Mouse (Mus musculus) thymus, postnatal 10 days (tissue): ENCODE measurements around the gene Rps16.

Experiments
- DNase-seq, 2 experiments: peaks; one replicate each; pipeline ENCODE4 v3.0.0; 2021; ENCODE audit warnings: low spot score in 2 of 2

The Rps16 gene

DNA sequence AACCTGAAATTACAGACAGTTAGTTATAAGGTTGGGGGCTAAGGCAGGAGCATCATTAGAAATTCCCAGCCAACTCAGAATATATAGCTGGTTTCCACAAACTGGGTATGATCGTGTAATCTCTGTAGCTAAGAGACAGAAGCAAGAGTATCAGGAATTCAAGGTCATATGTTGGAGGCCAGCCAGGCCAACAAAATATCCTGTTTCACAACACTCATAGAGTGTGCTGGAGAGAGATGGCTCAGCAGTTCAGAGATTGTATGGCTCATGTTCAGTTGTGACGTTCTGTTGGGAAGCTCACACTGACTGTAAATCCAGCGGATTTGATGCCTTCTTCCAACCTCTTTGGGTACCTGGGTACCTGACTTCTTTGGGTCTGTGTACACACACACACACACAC, 2.7 kb upstream of the Rps16 start:
- no peak for DNase-seq

DNA sequence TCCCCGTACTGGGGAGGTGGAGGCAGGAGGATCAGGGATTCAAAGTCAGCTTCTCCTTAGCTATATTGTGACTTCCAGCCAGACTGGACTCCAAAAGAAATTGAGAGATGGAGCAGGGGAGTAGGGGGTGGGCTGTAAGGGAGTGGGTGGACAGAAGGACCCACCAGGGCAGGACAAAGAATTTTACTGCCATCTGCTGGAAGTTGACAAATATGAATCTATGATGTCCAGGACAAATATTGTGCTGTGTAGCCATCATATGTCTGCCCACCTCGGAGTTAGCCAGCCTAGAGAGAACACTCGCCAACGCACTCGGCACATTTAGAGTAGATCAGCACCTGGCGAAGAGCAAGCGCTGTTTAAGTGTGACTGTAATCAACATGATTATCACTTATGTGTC, 1.9 kb upstream of the Rps16 start:
- no peak for DNase-seq

DNA sequence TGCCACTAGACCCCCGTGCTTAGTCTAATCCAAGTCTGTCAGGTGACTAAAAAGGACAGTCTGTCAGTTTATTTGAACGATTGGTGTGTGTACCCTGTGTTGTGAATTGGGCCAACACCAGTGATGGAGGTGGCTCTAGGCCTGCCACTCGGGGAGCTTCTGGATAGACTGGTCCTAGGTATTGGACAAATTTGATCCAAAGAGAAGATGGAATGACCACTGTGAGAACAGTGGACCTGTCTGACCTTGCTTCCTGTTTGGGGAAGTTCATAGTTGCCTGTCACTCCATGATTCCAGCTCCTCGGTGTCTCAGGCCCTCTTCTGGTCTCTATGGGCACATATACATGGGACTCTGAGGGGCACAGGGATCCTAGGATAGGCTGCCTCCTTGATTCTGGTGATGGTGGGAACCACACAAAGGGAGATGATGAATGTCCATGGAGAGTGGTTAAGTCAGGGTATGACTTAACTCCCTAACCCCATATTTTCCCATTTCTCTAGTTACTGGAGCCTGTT, 1.3 kb downstream of the Rps16 start:
- DNase-seq, result no peak

DNA sequence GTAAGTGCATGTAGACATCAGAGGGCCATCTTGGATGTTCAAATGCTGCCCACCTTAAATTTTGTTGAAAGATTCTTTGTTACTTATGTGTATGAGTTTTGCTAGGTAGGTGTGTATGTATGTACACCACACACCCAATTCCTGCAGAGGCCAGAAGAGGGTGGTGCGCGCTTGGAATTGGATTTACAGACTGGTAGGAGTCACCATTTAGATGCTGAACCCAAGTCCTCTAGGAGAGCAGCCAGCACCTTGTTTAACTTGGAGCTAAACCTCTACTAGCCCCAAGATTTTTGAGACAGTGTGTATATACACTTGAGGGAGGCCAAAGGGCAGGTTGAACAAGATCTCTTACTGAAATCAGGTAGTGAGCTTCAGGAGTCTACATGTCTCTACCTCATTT, 2.8 kb downstream of the Rps16 start:
- no peak for DNase-seq

DNA sequence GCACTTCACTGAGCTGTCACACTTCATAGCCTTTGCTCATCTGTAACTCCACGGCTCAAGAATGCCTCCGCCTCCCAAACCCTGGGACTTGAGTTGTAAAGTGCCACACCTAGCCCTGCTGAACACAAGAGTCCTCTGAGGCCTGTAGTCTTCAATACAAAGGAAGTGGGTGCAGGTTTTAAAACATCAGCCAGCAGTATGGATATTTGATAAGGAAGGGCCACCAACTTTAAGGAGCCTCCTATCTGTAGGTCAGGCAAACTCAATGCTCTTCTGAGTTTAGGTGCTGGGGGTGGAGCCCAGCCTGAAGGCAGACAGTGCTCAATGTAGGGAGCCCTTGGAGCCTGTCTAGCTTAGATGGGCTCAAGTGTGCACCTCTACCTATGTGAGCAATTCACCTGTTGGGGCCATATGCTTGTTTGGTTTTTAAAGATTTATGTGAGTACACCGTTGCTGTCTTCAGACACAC, 3.7 kb downstream of the Rps16 start:
- DNase-seq, result no peak

DNA sequence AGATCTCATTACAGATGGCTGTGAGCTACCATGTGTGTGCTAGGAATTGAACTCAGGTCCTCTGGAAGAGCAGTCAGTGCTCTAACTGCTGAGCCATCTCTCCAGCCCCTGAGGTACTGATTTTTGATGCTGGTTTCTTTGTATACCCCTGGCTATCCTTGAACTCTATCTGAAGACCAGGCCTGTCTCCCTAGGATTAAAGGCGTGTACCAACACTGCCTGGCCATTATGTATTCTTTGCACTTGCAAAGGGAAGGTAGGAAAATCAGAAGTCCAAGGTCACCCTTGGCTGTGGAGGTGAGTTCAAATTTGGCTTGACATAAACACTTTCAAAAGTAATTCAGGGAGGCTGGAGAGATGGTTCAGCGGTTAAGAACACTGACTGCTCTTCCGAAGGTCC, 4.1 kb downstream of the Rps16 start:
- no peak for DNase-seq

DNA sequence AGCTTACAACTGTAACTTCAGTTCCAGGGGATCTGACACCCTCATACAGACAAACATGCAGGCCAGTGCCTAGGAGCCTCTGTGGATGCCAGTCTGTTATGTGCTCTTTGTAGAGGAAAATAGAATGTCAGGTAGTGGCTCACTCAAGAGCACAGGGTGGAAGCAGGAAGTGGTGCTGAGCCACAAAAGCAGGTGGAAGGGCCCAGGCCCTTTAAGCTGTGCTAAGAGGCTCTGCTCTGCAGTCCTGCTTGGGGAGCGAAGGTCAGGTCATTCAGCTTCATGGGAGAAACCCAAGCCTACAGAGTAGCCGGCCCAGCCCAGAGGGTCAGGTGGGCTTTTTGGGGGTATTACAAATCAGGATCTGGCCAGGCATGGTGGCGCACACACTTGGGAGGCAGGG, 4.8 kb downstream of the Rps16 start:
- peak; percentile 49 to 58 for DNase-seq

GRCm38 (mm10) chr7:28356981-28357380, 6.5 kb downstream of the Rps16 start:
- DNase-seq, result no peak

- no peak for DNase-seq
Measured at GRCm38 (mm10) chr7:28357984-28358383, 7.5 kb downstream of the Rps16 start.

DNA sequence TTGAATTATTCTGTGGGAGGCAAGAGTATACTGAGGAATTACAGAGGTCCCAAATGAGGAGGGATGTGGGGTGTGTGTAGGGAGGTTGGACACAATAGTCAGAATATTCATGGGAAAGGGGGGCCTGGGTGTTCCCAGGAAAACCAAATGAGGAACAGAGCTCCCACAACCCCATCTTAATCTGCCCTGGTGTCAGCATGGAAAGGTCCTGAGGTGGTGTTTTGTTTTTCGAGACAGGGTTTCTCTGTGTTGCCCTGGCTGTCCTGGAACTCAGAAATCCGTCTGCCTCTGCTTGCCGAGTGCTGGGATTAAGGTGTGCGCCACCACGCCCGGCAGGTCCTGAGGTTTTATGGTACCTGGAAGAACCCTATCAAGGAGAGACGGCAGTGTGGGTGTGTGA, 8.0 kb downstream of the Rps16 start:
- DNase-seq, result no peak

DNA sequence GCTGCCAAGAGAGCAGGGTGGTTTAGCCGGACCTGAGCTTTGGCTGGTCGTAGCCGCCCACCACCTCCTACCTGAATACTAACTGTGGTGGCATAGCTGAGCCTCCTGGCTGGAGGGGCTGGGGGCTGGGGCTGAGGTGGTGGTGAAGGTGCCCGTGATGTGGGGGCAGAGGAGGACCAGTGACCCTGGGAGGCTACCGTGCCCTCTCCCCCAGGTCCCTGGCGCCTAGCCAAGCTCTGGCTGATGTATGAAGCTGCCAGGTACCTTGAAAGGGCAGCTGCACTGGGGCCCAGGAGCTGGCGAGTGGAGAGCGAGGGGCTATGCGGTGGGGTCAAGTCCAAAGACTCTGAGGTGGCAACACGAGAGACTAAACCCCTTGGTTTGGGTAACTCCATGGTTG, 9.4 kb downstream of the Rps16 start:
- no peak for DNase-seq

DNA sequence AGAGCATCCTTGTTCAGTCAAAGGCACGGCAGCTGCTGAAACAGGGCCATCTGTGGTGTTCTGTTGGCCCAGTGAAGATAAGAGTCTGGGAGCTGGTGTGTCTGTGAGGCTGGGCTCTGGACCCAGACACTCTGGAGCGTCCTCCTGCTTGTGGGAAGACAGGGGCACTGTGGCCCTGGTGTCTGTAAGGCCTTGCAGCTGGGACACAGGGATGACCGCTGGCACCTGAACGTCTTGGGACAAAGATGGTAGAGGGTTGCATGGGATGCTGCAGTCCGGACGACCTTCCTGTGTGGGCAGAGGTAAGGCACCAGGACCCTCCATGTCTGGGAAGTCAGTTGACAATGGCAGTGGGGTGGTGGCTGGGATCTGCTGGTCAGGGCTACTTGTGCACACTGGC, 9.8 kb downstream of the Rps16 start:
- no peak for DNase-seq

GRCm38 (mm10) chr7:28361647-28362341, 11.3 kb downstream of the Rps16 start:
- no peak for DNase-seq

DNA sequence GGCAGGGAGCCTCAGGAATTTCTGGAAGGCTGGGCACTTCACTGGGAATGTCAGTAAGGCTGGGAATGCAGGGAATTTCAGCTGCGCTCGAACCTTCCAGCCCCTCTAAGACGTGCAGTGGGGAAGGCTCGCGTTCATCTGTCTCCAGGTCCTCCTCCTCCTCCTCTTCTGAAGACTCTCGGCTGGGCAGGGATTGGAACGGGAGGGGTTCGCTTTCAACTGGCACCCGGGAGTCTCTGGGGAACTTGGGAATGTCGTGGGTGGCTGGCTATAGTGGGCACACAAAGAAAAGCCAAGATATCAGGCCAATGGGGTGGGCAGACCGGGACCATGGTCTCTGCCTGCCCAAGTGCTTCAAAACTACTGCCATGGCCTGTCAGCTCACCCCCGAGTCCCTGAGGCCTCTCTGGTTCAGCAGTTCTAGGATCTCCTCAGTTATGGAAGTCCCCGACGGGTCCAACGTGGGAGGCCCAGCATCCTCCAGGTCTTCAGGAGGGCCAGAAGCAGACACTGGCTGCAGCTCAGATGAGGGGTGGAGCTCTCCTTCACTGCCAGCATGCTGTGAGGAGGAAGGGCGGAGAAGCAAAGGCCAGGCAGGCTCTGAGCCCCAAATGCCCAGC, 12.1 kb downstream of the Rps16 start:
- DNase-seq, result no peak

GRCm38 (mm10) chr7:28367663-28368275, 17.3 kb downstream of the Rps16 start:
- DNase-seq, result no peak

- DNase-seq, result no peak
Measured at GRCm38 (mm10) chr7:28368276-28368920, 17.9 kb downstream of the Rps16 start.

- no peak for DNase-seq
Measured at GRCm38 (mm10) chr7:28370051-28370450, 19.6 kb downstream of the Rps16 start.

GRCm38 (mm10) chr7:28370977-28371513, 20.6 kb downstream of the Rps16 start:
- peak in 1 of 2 experiments; percentile 35 for DNase-seq

DNA sequence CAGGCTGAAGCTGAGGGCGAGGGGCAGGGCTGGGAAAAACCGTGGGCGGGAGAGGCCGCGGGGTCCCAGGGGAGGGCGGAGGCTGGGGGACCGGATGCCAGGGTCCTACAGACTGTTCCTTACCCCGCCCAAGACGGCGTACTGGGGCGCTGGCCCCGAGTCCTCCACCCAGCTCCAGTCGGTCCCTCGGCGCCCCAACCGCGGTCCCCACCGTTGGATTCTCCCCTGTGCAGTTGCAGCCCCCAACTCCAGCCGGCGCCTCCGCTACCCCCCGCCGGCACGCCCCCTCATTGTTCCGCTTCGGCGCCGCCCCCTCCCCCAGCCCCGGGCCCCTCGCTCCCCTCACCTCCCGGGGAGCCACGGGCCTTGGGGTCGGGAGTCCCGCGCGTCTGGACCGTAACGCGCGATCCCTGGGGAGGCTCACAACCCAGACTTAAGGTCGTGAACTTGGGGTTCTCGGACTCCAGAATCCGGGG, 21.1 kb downstream of the Rps16 start:
- peak; percentile 76 for DNase-seq

GRCm38 (mm10) chr7:28372251-28373108, 22.0 kb downstream of the Rps16 start, which contains the start of gene Plekhg2:
TSS of gene Plekhg2 (minus strand) at chr7:28372599.
- DNase-seq, result peak; percentile 96 to 97

- DNase-seq, result peak; percentile 74 to 81
Measured at GRCm38 (mm10) chr7:28373131-28373581, 22.7 kb downstream of the Rps16 start.
